Mouse (Mus musculus) lung, postnatal 0 days (tissue): ENCODE results near the gene Prdm5.

Experiments used
- CTCF ChIP-seq: IDR thresholded peaks from 2 replicates; pipeline ENCODE4 v1.5.1; 2016; ENCODE audit warnings: antibody characterized with exemption, mild to moderate bottlenecking
- EP300 ChIP-seq: IDR thresholded peaks from 2 replicates; pipeline ENCODE4 v1.6.1; 2016; ENCODE audit warnings: antibody characterized with exemption, mild to moderate bottlenecking, control low read depth

DNA sequence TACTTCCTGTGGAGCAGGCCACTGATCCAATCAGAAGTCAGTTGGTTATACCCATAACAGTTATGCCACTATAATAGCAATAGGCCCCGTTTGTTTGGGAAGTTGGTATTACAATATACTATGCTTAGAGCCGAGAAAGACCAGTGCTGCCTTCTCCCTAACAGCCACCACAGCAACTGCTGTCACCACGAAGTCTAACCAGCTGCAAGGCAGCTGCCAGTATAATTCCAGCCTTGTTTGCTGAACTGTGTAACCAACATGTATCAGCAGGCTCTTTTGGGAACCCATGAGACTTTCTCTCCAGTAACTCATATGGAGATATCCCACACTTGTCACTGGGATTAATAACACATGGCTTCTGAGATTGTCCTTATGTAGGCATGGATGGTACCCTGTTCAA lies 19.6 kb downstream of the Prdm5 start:
- TF ChIP-seq CTCF (no peak), EP300 (no peak)
